8 mouse cellular contexts compared by ENCODE assay signal in the genomic region with DNA sequence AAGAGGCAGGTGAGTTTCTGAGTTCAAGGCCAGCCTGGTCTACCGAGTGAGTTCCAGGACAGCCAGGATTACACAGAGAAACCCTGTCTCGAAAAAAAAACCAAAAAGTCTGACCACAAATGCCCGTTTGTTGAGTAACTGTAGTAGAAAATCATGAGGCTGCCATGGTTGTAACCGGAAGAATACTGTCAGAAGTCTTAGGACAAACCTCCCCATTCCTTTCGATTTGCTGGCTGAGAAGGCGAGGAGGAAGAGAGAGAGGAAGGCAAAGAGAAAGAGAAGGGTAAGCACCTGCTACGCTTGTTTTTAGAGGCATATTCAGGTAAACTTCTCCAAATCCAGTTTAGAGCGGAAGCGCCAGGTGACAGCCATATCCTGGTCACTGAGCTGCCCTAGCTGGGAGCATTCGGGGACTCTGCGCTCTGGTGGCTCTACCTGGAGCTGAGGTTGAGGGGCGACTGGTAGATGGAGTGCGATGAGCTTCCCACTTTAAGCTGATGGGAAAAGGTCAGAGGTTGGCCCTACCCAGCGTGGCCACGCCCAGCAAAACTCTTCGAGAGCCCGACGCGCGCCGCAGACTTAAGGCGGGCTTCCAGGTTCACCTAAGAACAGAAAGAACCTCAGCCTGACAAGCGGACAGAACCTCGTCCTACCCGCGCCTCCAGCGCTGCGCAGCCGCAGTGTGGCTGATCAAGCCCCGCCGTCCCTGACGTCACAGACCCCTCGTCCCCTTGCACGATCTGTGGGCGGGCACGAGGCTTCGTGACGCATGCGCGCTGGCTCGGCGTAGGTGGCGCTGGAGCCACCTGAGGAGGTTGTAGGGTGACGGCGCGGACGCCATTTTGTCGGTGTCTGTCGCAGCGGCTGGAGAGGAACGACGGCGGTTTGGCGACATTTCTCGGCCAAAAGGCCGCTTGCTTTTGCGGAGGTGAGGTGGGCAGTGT. TPM values are rescaled to one million over a fixed set of nuclear protein-coding genes. Genes with fewer than 3 reads are reported as not detected.
DNase-seq lines count a peak whose midpoint lies in the region; ATAC-seq and TF ChIP-seq lines count a peak whose summit lies in the region.

A gene (minus strand): TSS at position 705 of the 944 bp plus-strand sequence.

- peaks cover 21% of the 10 kb centered on the region for H3K36me3 ChIP-seq in megakaryocyte, embryonic 14.5 days (replicated peaks; ENCODE audit: low read length)

- H3K4me1 ChIP-seq in cortical plate, adult 2 months (ENCODE audit: control insufficient read depth, insufficient read depth, low read length), result peaks cover 8% of the 10 kb centered on the region; the same call in 1 of the 2 replicates
- peaks cover 30% of the 10 kb centered on the region for H3K4me1 ChIP-seq in megakaryocyte, embryonic 14.5 days

- H3K27ac ChIP-seq in cortical plate, adult 2 months (ENCODE audit: insufficient read depth, low read length), result peak within 1 kb of the TSS; percentile 93

- H3K9me3 ChIP-seq in megakaryocyte, embryonic 14.5 days, result no peaks in the 10 kb centered on the region

- ATAC-seq in activated CD4-positive, CD25-positive, alpha-beta regulatory T cell, adult 4 months, result peak; percentile 88

- peaks cover 4% of the 10 kb centered on the region for H3K27me3 ChIP-seq in megakaryocyte, embryonic 14.5 days (replicated peaks)

- peak; percentile 97 for TF ChIP-seq POLR2A in cortical plate, adult 2 months (IDR thresholded peaks at IDR 0.05; ENCODE audit: extremely low read depth, insufficient read depth, low read length)

- DNase-seq in gastrocnemius, adult 8-10 months (ENCODE audit: low spot score in 2 of 2), result peak; percentile 97 to 98
- DNase-seq in hindlimb bud, embryonic 11.5 days (ENCODE audit: extremely low spot score, low read depth, low spot score), result peak; percentile 94
- peak; percentile 98 for DNase-seq in left cerebral cortex, adult 8-10 months (ENCODE audit: low spot score in 2 of 2)
- DNase-seq in right cerebral cortex, postnatal 10 days (ENCODE audit: low spot score in 2 of 2), result peak; percentile 99
- DNase-seq in urinary bladder, postnatal 25 days (ENCODE audit: low spot score), result peak; percentile 99

- H3K4me3 ChIP-seq in cortical plate, adult 2 months (ENCODE audit: insufficient read depth, low read length), result peak within 1 kb of the TSS; percentile 62
- peak within 1 kb of the TSS; percentile 99 for H3K4me3 ChIP-seq in megakaryocyte, embryonic 14.5 days (replicated peaks)

- TF ChIP-seq CTCF in cortical plate, adult 2 months (IDR thresholded peaks at IDR 0.05; ENCODE audit: extremely low read depth, insufficient read depth, low read length), result no peak

RNA-seq across cellular contexts. Expression of the gene that starts here (rescaled TPM):
- polyA plus RNA-seq in activated CD4-positive, CD25-positive, alpha-beta regulatory T cell, adult 4 months (2017; shearing (Covaris generic)), result not detected
- 0.13 TPM in 1 of 2 replicates, not detected in the other for polyA plus RNA-seq in cortical plate, adult 2 months (2012; rRNA removed)
- not detected for total RNA-seq in gastrocnemius, adult 8-10 months (2022)
- not detected for total RNA-seq in left cerebral cortex, adult 8-10 months (2022)
- not detected in 2 replicates for polyA plus RNA-seq in megakaryocyte, embryonic 14.5 days (2012; ENCODE audit: insufficient read depth, low replicate concordance)

Comparison
In these comparisons a context has a peak if more than half of its experiments do, and no peak if none do; other contexts are left out.
1. Peak in every context shown above with its lines: DNase-seq, ATAC-seq, H3K4me3 ChIP-seq and H3K27ac ChIP-seq.
2. Peak in ATAC-seq in activated CD4-positive, CD25-positive, alpha-beta regulatory T cell, adult 4 months; RNA of the gene not detected or under 1 TPM.
3. Peak in DNase-seq in gastrocnemius, adult 8-10 months; RNA of the gene not detected or under 1 TPM.
4. Peak in DNase-seq in left cerebral cortex, adult 8-10 months; RNA of the gene not detected or under 1 TPM.